Mouse (Mus musculus) megakaryocyte, embryonic 14.5 days (primary cell): ENCODE measurements at regions not wholly inside any gene's neighbourhood (a gene's known extent, or its start where the extent isn't known, plus 50 kb on each side); places are given as distances from the start of the nearest gene placed in this dataset.

Source experiments
- FLI1 ChIP-seq: IDR thresholded peaks from 2 replicates; pipeline ENCODE4 v1.6.1; 2012; ENCODE audit warnings: low read length, inconsistent platforms, mixed read lengths
- GATA1 ChIP-seq: IDR thresholded peaks from 3 replicates; pipeline ENCODE4 v1.6.1; 2012; ENCODE audit warnings: mixed read lengths, low read length, inconsistent platforms, borderline replicate concordance

DNA sequence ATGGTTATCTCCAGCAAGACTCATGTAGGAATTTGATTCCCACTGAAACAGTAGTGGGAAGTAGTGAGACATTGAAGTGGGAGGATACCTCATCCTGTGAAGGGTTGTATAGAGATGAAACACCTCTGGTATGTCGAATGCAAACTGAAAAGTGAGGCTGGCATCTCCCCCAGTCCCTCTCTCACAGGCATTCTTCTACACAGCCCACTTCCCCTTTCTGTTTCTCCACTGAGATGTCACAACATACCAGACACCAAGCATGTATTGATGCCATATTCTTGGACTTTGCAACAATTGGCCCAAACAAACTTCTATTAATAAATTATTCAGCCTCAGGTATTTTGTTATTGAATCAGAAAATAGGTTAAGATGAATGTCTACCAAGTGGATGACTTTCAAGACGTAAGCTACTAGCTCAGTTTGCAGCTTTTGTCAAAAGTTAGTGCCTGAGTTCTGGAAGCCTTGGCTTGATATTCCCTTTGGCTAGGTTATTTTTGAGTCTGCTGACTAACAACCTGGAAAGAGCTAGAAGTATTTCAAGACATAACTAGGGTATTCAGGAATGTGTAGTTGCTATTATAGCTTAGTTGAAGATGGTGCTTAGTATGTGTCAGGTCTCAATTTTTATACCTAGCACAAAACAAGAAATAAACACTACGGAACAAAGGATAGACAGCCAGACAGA lies 502.6 kb downstream of the Etnk1 start:
- TF ChIP-seq GATA1 (no peak), FLI1 (no peak)
